Mouse (Mus musculus) thymus, postnatal 0 days (tissue): Measurements from ENCODE around the gene Zfp697. TPM values are rescaled to one million over a fixed set of nuclear protein-coding genes. Genes with fewer than 3 reads are reported as not detected.

Experiments
- DNase-seq: peaks from one replicate; pipeline ENCODE4 v3.0.0-alpha.2; 2015; ENCODE audit warnings: low spot score
- polyA plus RNA-seq: library from polyadenylated mRNA; unstranded; fragments of >200 nt; fragmentation: Nextera tagmentation; extraction: Ambion mirVana; gene quantifications from 2 replicates; pipeline ENCODE4 v1.2.1, GENCODE M21; 2015

The Zfp697 gene
- polyA plus RNA-seq: 1.3 and 1.4 TPM in 2 replicates

- DNase-seq: no peak
Observed at GRCm38 (mm10) chr3:98382246-98382939, at the start of gene Zfp697. Gene Zfp697, plus strand, starts transcription at chr3:98382461.

- DNase-seq: no peak
Observed at GRCm38 (mm10) chr3:98334010-98334409, 48.3 kb upstream of the Zfp697 start.

- peak; percentile 21 for DNase-seq
Observed at GRCm38 (mm10) chr3:98335331-98335730, 46.9 kb upstream of the Zfp697 start.

- DNase-seq: peak; percentile 61
Observed at GRCm38 (mm10) chr3:98335886-98336285, 46.4 kb upstream of the Zfp697 start.

- no peak for DNase-seq
Observed at GRCm38 (mm10) chr3:98336661-98337654, 45.3 kb upstream of the Zfp697 start.

- DNase-seq: peak; percentile 57
Observed at GRCm38 (mm10) chr3:98338584-98339041, 43.6 kb upstream of the Zfp697 start.

- DNase-seq: no peak
Observed at GRCm38 (mm10) chr3:98339097-98339705, 43.1 kb upstream of the Zfp697 start.

- peak; percentile 86 for DNase-seq
Observed at GRCm38 (mm10) chr3:98339706-98340109, 42.6 kb upstream of the Zfp697 start, which contains the start of gene Phgdh. Gene Phgdh, minus strand, starts transcription at chr3:98339990.

- DNase-seq: no peak
Observed at GRCm38 (mm10) chr3:98340818-98341594, 41.3 kb upstream of the Zfp697 start.

GRCm38 (mm10) chr3:98343235-98343634 is 39.0 kb upstream of the Zfp697 start:
- DNase-seq: no peak

- DNase-seq: peak; percentile 73
Observed at GRCm38 (mm10) chr3:98348106-98348505, 34.2 kb upstream of the Zfp697 start.

- DNase-seq: peak; percentile 55
Observed at GRCm38 (mm10) chr3:98348705-98349104, 33.6 kb upstream of the Zfp697 start.

GRCm38 (mm10) chr3:98353892-98354291 is 28.4 kb upstream of the Zfp697 start:
- peak; percentile 72 for DNase-seq

GRCm38 (mm10) chr3:98355344-98356025 is 26.8 kb upstream of the Zfp697 start:
- DNase-seq: no peak

GRCm38 (mm10) chr3:98356026-98356365 is 26.3 kb upstream of the Zfp697 start:
- no peak for DNase-seq

GRCm38 (mm10) chr3:98356632-98357370 is 25.5 kb upstream of the Zfp697 start:
- DNase-seq: no peak

- peak; percentile 41 for DNase-seq
Observed at GRCm38 (mm10) chr3:98362753-98363152, 19.5 kb upstream of the Zfp697 start.

GRCm38 (mm10) chr3:98366086-98366485 is 16.2 kb upstream of the Zfp697 start:
- no peak for DNase-seq

GRCm38 (mm10) chr3:98366823-98367222 is 15.4 kb upstream of the Zfp697 start:
- DNase-seq: no peak
